Mouse (Mus musculus): ENCODE measurements around the gene Grik3. TPM values are rescaled to one million over a fixed set of nuclear protein-coding genes. Genes with fewer than 3 reads are reported as not detected.

The Grik3 gene
- polyA plus RNA-seq, 1 experiment from 2014 or later: not detected

DNA sequence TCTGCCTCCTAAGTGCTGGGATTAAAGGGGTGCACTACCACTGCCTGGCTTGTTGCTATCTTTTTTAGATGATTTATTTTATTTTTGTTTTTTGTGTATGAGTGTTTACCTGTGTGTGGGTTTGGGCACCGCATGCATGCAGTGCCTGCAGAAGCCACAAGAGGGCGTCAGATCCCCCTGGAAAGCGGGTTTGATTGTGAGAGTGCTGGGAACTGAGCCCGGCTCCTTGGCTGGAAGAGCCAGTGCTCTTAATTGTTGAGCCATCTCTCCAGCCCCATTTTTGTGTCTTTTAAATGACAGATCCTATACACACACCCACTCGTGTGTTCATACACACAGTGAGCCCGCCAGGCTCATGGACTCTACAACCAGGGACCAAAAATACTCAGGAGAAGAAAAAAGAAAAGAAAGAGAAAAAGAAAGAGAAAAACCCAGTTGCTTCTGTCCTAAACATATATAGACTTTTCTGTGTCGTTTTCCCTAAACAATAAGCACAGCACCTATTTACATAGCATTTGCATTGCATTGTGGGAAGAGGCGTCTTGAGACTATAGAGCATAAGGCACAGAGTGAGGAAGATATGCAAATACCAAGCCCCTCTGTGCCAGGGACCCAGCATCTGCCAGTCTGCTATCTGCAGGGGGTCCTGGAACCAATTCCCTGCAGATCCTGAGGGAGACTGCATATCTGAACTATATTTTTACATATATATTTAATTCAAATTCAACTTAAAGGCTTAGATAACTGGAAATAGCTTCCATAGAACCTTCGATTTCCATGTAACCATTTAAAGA is 134.6 kb downstream of the Grik3 start:
- no peaks in the 10 kb centered on the region for H3K36me3 ChIP-seq (replicated peaks)
- no peaks in the 10 kb centered on the region for H3K4me1 ChIP-seq (replicated peaks)
- WGBS (ENCODE audit: insufficient replicate concordance): 71% methylated on average over 9 of the region's 9 CpGs
- no peak overlapping the region for H3K4me3 ChIP-seq (replicated peaks)
- no peak for ATAC-seq (ENCODE audit: insufficient read depth)
- no peak overlapping the region for H3K9ac ChIP-seq
- H3K27ac ChIP-seq (replicated peaks): no peak overlapping the region
- no peaks in the 10 kb centered on the region for H3K9me3 ChIP-seq (replicated peaks)
- H3K27me3 ChIP-seq: no peaks in the 10 kb centered on the region
- H3K4me2 ChIP-seq: no peak overlapping the region

- no peak for ATAC-seq (ENCODE audit: insufficient read depth)
- Histone ChIP-seq H3K27ac (replicated peaks) (no peak overlapping the region), H3K36me3 (replicated peaks) (no peaks in the 10 kb centered on the region), H3K9ac (no peak overlapping the region), H3K9me3 (replicated peaks) (no peaks in the 10 kb centered on the region), H3K27me3 (no peaks in the 10 kb centered on the region), H3K4me3 (replicated peaks) (no peak overlapping the region), H3K4me2 (no peak overlapping the region), H3K4me1 (replicated peaks) (no peaks in the 10 kb centered on the region)
- 51% methylated on average over 4 of the region's 4 CpGs for WGBS (ENCODE audit: insufficient replicate concordance)
These were observed 139.0 kb downstream of the Grik3 start for GRCm38 (mm10) chr4:125629544-125629943.

GRCm38 (mm10) chr4:125635037-125635436 is 144.5 kb downstream of the Grik3 start:
- no peaks in the 10 kb centered on the region for H3K36me3 ChIP-seq (replicated peaks)
- H3K9ac ChIP-seq: no peak overlapping the region
- no peak overlapping the region for H3K4me3 ChIP-seq (replicated peaks)
- no peak overlapping the region for H3K27ac ChIP-seq (replicated peaks)
- WGBS (ENCODE audit: insufficient replicate concordance): 70% methylated on average over 11 of the region's 11 CpGs
- H3K27me3 ChIP-seq: no peaks in the 10 kb centered on the region
- H3K9me3 ChIP-seq (replicated peaks): no peaks in the 10 kb centered on the region
- no peak for ATAC-seq (ENCODE audit: insufficient read depth)
- no peaks in the 10 kb centered on the region for H3K4me1 ChIP-seq (replicated peaks)
- no peak overlapping the region for H3K4me2 ChIP-seq

DNA sequence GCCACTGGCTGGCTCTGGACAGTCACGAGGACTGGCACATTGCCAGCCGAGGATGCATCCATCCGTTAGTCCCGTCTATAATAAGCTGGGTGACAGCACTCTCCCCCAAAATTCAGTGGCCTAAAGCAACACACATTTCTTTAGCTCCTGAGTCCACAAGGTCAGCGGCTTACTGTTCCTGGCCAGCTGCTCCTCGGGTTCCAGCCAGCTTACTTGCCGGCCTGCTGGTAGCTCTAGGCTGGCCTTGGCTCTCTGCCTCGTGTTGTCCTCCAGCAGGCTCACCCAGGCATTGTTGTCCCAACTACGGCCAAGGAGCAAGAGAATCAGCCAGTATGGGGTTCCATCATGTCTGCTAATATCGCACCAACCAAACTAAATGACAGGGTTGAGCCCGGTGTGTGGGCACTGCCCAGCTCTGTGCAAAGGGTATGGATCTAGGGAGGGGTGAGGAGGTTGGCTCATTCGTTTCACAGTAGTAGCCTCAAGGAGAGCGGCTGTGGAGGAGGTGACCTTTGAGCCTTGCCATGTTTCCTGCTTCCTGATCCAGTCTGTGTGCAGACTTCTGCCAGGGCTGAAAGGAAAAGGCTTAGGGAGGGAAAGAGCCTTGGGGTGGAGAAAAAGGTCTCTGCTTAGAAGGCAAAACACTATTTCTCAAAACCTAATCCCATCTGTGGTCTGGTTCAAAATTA is 146.3 kb downstream of the Grik3 start:
- no peak overlapping the region for H3K9ac ChIP-seq
- 54% methylated on average over 13 of the region's 13 CpGs for WGBS (ENCODE audit: insufficient replicate concordance)
- no peak overlapping the region for H3K4me2 ChIP-seq
- no peaks in the 10 kb centered on the region for H3K4me1 ChIP-seq (replicated peaks)
- no peak overlapping the region for H3K4me3 ChIP-seq (replicated peaks)
- H3K27ac ChIP-seq (replicated peaks): no peak overlapping the region
- H3K9me3 ChIP-seq (replicated peaks): no peaks in the 10 kb centered on the region
- H3K36me3 ChIP-seq (replicated peaks): no peaks in the 10 kb centered on the region
- no peaks in the 10 kb centered on the region for H3K27me3 ChIP-seq
- no peak for ATAC-seq (ENCODE audit: insufficient read depth)

GRCm38 (mm10) chr4:125637364-125637763 is 146.9 kb downstream of the Grik3 start:
- 72% methylated on average over 13 of the region's 13 CpGs for WGBS (ENCODE audit: insufficient replicate concordance)
- Histone ChIP-seq H3K4me2 (no peak overlapping the region), H3K4me3 (replicated peaks) (no peak overlapping the region), H3K9me3 (replicated peaks) (no peaks in the 10 kb centered on the region), H3K4me1 (replicated peaks) (no peaks in the 10 kb centered on the region), H3K9ac (no peak overlapping the region), H3K27me3 (no peaks in the 10 kb centered on the region), H3K27ac (replicated peaks) (no peak overlapping the region), H3K36me3 (replicated peaks) (no peaks in the 10 kb centered on the region)
- ATAC-seq (ENCODE audit: insufficient read depth): no peak

GRCm38 (mm10) chr4:125640520-125640919 is 150.0 kb downstream of the Grik3 start:
- Histone ChIP-seq H3K9ac (no peak overlapping the region), H3K4me1 (replicated peaks) (no peaks in the 10 kb centered on the region), H3K27ac (replicated peaks) (no peak overlapping the region), H3K27me3 (no peaks in the 10 kb centered on the region), H3K36me3 (replicated peaks) (no peaks in the 10 kb centered on the region), H3K4me2 (no peak overlapping the region), H3K9me3 (replicated peaks) (no peaks in the 10 kb centered on the region), H3K4me3 (replicated peaks) (no peak overlapping the region)
- 77% methylated on average over 9 of the region's 9 CpGs for WGBS (ENCODE audit: insufficient replicate concordance)
- no peak for ATAC-seq (ENCODE audit: insufficient read depth)

- Histone ChIP-seq H3K4me2 (no peak overlapping the region), H3K27ac (replicated peaks) (no peak overlapping the region), H3K9ac (no peak overlapping the region), H3K27me3 (no peaks in the 10 kb centered on the region), H3K9me3 (replicated peaks) (no peaks in the 10 kb centered on the region), H3K36me3 (replicated peaks) (no peaks in the 10 kb centered on the region), H3K4me1 (replicated peaks) (no peaks in the 10 kb centered on the region), H3K4me3 (replicated peaks) (no peak overlapping the region)
- no peak for ATAC-seq (ENCODE audit: insufficient read depth)
- 68% methylated on average over 15 of the region's 15 CpGs for WGBS (ENCODE audit: insufficient replicate concordance)
These were observed 150.6 kb downstream of the Grik3 start for GRCm38 (mm10) chr4:125640921-125641663.

DNA sequence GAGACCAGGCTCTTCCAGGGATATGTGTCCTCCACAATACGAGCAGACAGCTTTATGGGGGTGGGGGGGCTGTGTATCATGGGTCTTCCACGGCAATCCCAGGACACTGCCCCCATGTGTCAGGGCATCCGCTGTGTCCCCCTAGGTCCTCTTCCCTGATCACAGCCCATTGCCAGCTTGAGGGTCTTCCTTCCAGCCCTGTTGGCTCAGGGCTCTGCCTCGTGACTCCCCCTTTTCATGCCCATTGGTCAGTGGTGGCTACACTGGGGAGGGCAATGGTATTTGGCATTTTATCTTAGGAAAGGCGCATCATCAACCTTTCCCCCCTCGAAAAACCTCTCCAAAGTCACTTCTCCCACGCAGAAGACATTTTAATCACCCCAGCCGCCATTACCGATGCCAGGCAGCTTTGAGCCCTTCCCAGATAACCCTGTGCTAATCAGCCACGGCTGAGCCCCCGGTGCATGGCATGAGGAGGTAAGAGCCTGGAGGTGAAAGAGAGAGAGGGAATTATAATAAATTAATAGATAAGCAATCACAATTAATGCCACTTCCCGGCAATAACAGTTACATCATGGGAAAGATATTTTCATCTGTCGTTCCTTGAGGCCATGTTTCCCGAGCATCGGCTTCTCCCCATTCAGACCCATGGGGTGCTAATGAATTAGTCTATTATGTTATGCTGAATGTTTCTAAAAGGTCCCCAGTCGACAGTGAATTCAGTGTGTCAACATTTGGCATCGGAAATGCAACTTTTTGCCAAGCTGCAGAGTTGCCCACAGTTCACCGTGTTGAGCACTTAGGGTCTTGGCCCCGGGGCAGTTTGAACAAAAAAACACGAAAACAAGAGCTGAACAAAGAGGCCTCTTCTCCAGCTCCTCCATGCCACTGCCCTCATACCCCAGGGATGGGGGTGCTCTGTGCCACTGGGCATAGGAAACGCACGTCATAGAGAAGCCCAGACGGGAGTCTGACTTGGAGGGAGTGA is 154.4 kb downstream of the Grik3 start:
- Histone ChIP-seq H3K4me2 (no peak overlapping the region), H3K27me3 (no peaks in the 10 kb centered on the region), H3K9ac (no peak overlapping the region), H3K36me3 (replicated peaks) (no peaks in the 10 kb centered on the region), H3K4me3 (replicated peaks) (no peak overlapping the region), H3K9me3 (replicated peaks) (no peaks in the 10 kb centered on the region), H3K27ac (replicated peaks) (no peak overlapping the region), H3K4me1 (replicated peaks) (no peaks in the 10 kb centered on the region)
- no peak for ATAC-seq (ENCODE audit: insufficient read depth)
- WGBS (ENCODE audit: insufficient replicate concordance): 68% methylated on average over 23 of the region's 23 CpGs

DNA sequence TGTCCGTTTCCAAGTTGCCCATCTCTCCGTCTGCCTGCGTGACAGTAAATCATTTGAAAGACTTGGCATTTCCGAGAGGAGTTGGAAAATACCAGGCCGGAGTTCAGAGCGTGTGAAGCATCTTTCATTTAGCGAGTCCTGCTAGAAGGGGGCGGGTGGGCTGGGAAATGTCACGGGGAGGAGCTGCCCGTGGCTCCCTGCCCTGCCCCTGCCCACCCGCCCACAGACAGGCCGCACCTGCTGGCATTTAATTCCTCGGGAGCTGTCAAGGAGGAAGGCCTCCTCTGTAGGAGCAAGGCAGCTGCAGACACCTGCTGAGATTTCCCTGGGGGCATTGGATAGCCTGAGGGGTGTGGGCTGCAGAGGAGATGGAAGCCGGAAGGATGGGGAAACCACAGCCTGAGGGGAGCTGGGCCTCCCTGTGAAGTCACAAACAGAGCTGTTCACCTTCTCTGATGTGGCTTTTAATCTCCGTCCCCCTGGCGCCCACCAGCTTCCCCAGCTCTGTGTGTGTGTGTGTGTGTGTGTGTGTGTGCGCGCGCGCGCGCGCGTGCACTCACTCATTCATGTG is 161.3 kb downstream of the Grik3 start:
- Histone ChIP-seq H3K9me3 (replicated peaks) (no peaks in the 10 kb centered on the region), H3K4me2 (no peak overlapping the region), H3K4me1 (replicated peaks) (no peaks in the 10 kb centered on the region), H3K27ac (replicated peaks) (no peak overlapping the region), H3K27me3 (no peaks in the 10 kb centered on the region), H3K9ac (no peak overlapping the region), H3K4me3 (replicated peaks) (no peak overlapping the region), H3K36me3 (replicated peaks) (no peaks in the 10 kb centered on the region)
- 42% methylated on average over 24 of the region's 24 CpGs for WGBS (ENCODE audit: insufficient replicate concordance)
- no peak for ATAC-seq (ENCODE audit: insufficient read depth)

DNA sequence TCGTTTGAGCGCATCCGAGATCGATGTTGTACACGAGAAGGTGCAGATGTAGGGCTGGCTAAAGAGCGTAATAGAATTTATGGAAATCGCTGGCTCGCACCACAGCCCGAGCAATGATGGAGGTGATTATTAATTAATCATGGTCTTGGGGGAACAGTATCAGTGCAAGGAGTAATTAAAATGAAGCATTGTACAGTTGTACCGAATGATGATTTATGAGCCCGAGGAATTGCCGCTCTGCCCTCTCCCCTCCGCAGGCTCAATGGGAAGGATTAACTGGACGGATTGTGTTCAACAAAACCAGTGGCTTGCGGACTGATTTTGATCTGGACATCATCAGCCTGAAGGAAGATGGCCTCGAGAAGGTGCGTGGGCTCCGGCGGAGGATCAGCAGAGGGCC is 165.5 kb downstream of the Grik3 start:
- Histone ChIP-seq H3K9ac (no peak overlapping the region), H3K27me3 (no peaks in the 10 kb centered on the region), H3K4me2 (no peak overlapping the region), H3K36me3 (replicated peaks) (no peaks in the 10 kb centered on the region), H3K4me3 (replicated peaks) (no peak overlapping the region), H3K4me1 (replicated peaks) (no peaks in the 10 kb centered on the region), H3K9me3 (replicated peaks) (no peaks in the 10 kb centered on the region), H3K27ac (replicated peaks) (no peak overlapping the region)
- ATAC-seq (ENCODE audit: insufficient read depth): no peak
- 78% methylated on average over 19 of the region's 19 CpGs for whole genome bisulfite sequencing (ENCODE audit: insufficient replicate concordance)
